Mouse (Mus musculus): Measurements from ENCODE around the gene Flnb. TPM values are rescaled to one million over a fixed set of nuclear protein-coding genes. Genes with fewer than 3 reads are reported as not detected.

Gene Flnb
- polyA plus RNA-seq, 1 experiment: 54.5 TPM

DNA sequence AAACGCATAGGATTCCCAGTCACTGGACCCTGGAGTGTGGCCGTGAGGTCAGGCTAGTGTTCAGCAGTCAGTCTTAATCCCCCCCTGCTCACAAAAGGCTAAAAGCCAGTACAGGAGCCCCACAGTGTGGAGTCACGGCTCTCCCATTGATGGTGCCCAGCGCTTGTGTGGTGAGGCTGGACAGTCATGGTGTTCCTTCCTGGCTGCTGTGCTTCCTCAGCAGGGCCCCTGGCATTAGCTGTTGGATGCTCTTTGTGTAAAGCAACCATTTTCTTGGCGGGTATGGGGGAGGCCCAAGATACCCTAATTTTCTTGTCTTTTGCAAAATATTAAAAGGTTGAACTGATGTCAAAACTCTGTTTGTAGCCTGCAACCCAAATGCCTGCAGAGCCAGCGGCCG lies 69.4 kb downstream of the Flnb start:
- peaks cover 43% of the 10 kb centered on the region for H3K36me3 ChIP-seq (ENCODE audit: control insufficient read depth, insufficient read depth)
- H3K27me3 ChIP-seq (ENCODE audit: control insufficient read depth, insufficient read depth, insufficient read length): no peaks in the 10 kb centered on the region
- no peak for TF ChIP-seq TCF12 (IDR thresholded peaks at IDR 0.05; ENCODE audit: insufficient read depth, poor library complexity, severe bottlenecking)
- TF ChIP-seq E2F4 (IDR thresholded peaks at IDR 0.05; ENCODE audit: insufficient read depth): no peak
- TF ChIP-seq SRF (IDR thresholded peaks at IDR 0.05; ENCODE audit: control insufficient read depth, insufficient read length, low read depth): no peak
- no peak for TF ChIP-seq POLR2A (IDR thresholded peaks at IDR 0.05; ENCODE audit: insufficient read length, low read depth)
- no peak for TF ChIP-seq TCF3 (IDR thresholded peaks at IDR 0.05; ENCODE audit: insufficient read length, low read depth)
- TF ChIP-seq MYOD1 (IDR thresholded peaks at IDR 0.05; ENCODE audit: control insufficient read depth in 1 of 3, insufficient read length in 2 of 3, low read depth in 2 of 3): no peak
- no peak for TF ChIP-seq CEBPB (IDR thresholded peaks at IDR 0.05; ENCODE audit: insufficient read depth, poor library complexity, severe bottlenecking)
- no peak for TF ChIP-seq USF1 (IDR thresholded peaks at IDR 0.05; ENCODE audit: low read depth)
- TF ChIP-seq REST (IDR thresholded peaks at IDR 0.05; ENCODE audit: insufficient read depth, insufficient read length): no peak
- TF ChIP-seq POLR2AphosphoS2 (IDR thresholded peaks at IDR 0.05; ENCODE audit: insufficient read length, low read depth): no peak
- TF ChIP-seq MYOG (IDR thresholded peaks at IDR 0.05; ENCODE audit: control insufficient read depth in 1 of 3, insufficient read depth in 1 of 3, insufficient read length in 2 of 3, low read depth in 2 of 3): no peak
- no peak for TF ChIP-seq MAX (IDR thresholded peaks at IDR 0.05; ENCODE audit: low read depth)
- H3K79me2 ChIP-seq (ENCODE audit: control insufficient read depth, insufficient read depth): no peaks in the 10 kb centered on the region
- H3ac ChIP-seq (ENCODE audit: control insufficient read depth, insufficient read length): no peak overlapping the region
- no peak overlapping the region for H3K4me3 ChIP-seq
- H3K4me2 ChIP-seq (ENCODE audit: low read depth): no peak overlapping the region

DNA sequence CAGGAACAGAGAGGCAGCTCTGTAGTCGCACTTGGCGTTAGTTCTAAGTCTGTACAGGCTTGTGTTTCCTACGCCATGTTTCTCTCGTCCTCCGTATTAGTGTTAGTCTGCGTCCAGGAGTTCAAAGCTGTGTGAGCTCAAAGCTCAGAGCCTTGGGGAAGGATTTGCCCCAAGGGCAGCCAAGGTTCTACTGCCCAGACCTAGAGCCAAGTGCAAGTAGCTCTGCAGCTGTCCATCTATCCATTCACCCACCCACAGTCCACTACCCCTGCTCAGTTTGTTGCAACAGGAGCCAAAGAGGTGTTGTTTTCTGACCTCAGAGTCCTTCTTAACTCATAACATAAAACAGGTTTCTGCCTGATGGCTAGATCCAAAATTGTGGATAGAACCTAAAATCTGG lies 70.5 kb downstream of the Flnb start:
- H3K36me3 ChIP-seq (ENCODE audit: control insufficient read depth, insufficient read depth): peaks cover 44% of the 10 kb centered on the region
- no peak overlapping the region for H3ac ChIP-seq (ENCODE audit: control insufficient read depth, insufficient read length)
- TF ChIP-seq MYOG (IDR thresholded peaks at IDR 0.05; ENCODE audit: control insufficient read depth in 1 of 3, insufficient read depth in 1 of 3, insufficient read length in 2 of 3, low read depth in 2 of 3): peak in 1 of 3 experiments; percentile 60
- TF ChIP-seq MYOD1 (IDR thresholded peaks at IDR 0.05; ENCODE audit: control insufficient read depth in 1 of 3, insufficient read length in 2 of 3, low read depth in 2 of 3): peak in 2 of 3 experiments; percentile 46 to 60
- no peak for TF ChIP-seq TCF12 (IDR thresholded peaks at IDR 0.05; ENCODE audit: insufficient read depth, poor library complexity, severe bottlenecking)
- H3K4me3 ChIP-seq: no peak overlapping the region
- no peaks in the 10 kb centered on the region for H3K79me2 ChIP-seq (ENCODE audit: control insufficient read depth, insufficient read depth)
- H3K27me3 ChIP-seq (ENCODE audit: control insufficient read depth, insufficient read depth, insufficient read length): no peaks in the 10 kb centered on the region
- no peak overlapping the region for H3K4me2 ChIP-seq (ENCODE audit: low read depth)

GRCm38 (mm10) chr14:7888811-7889651 lies 71.3 kb downstream of the Flnb start:
- Histone ChIP-seq H3K4me3 (no peak overlapping the region), H3K4me2 (ENCODE audit: low read depth) (peak overlapping the region; percentile 38), H3K36me3 (ENCODE audit: control insufficient read depth, insufficient read depth) (peaks cover 49% of the 10 kb centered on the region), H3ac (ENCODE audit: control insufficient read depth, insufficient read length) (no peak overlapping the region), H3K27me3 (ENCODE audit: control insufficient read depth, insufficient read depth, insufficient read length) (no peaks in the 10 kb centered on the region), H3K79me2 (ENCODE audit: control insufficient read depth, insufficient read depth) (no peaks in the 10 kb centered on the region)
- TF ChIP-seq SRF (IDR thresholded peaks at IDR 0.05; ENCODE audit: control insufficient read depth, insufficient read length, low read depth): no peak
- TF ChIP-seq TCF12 (IDR thresholded peaks at IDR 0.05; ENCODE audit: insufficient read depth, poor library complexity, severe bottlenecking): peak; percentile 48
- TF ChIP-seq MAX (IDR thresholded peaks at IDR 0.05; ENCODE audit: low read depth): no peak
- TF ChIP-seq USF1 (IDR thresholded peaks at IDR 0.05; ENCODE audit: low read depth): no peak
- TF ChIP-seq REST (IDR thresholded peaks at IDR 0.05; ENCODE audit: insufficient read depth, insufficient read length): no peak
- TF ChIP-seq POLR2AphosphoS2 (IDR thresholded peaks at IDR 0.05; ENCODE audit: insufficient read length, low read depth): no peak
- TF ChIP-seq E2F4 (IDR thresholded peaks at IDR 0.05; ENCODE audit: insufficient read depth): no peak
- TF ChIP-seq MYOD1 (IDR thresholded peaks at IDR 0.05; ENCODE audit: control insufficient read depth in 1 of 3, insufficient read length in 2 of 3, low read depth in 2 of 3): peak; percentile 79 to 93 (median 92)
- TF ChIP-seq TCF3 (IDR thresholded peaks at IDR 0.05; ENCODE audit: insufficient read length, low read depth): peak; percentile 11
- no peak for TF ChIP-seq CEBPB (IDR thresholded peaks at IDR 0.05; ENCODE audit: insufficient read depth, poor library complexity, severe bottlenecking)
- no peak for TF ChIP-seq POLR2A (IDR thresholded peaks at IDR 0.05; ENCODE audit: insufficient read length, low read depth)
- peak in 1 of 3 experiments; percentile 11 for TF ChIP-seq MYOG (IDR thresholded peaks at IDR 0.05; ENCODE audit: control insufficient read depth in 1 of 3, insufficient read depth in 1 of 3, insufficient read length in 2 of 3, low read depth in 2 of 3)

DNA sequence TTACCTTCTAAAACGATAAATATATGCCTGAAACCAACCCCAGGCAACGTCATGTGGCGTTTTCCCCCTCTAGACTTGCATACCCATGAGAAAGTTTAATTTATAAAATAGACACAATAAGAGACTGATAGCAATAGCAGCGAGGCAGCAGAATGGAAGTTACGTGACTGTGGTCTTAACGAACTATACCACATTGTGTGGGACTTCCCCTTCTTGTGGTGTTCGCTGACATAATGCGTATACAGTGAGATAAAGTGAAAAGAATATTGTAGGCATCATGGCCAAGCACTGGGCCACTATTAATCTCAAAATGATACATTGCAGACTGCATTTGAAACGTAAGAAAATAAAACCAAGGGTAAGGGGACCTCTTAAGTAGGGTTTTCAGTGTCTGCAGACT lies 72.1 kb downstream of the Flnb start:
- Histone ChIP-seq H3K36me3 (ENCODE audit: control insufficient read depth, insufficient read depth) (peaks cover 46% of the 10 kb centered on the region), H3K4me3 (no peak overlapping the region), H3K4me2 (ENCODE audit: low read depth) (peak overlapping the region; percentile 38), H3K79me2 (ENCODE audit: control insufficient read depth, insufficient read depth) (no peaks in the 10 kb centered on the region), H3ac (ENCODE audit: control insufficient read depth, insufficient read length) (no peak overlapping the region), H3K27me3 (ENCODE audit: control insufficient read depth, insufficient read depth, insufficient read length) (no peaks in the 10 kb centered on the region)
- TF ChIP-seq MYOG (IDR thresholded peaks at IDR 0.05; ENCODE audit: control insufficient read depth in 1 of 3, insufficient read depth in 1 of 3, insufficient read length in 2 of 3, low read depth in 2 of 3) (no peak), REST (IDR thresholded peaks at IDR 0.05; ENCODE audit: insufficient read depth, insufficient read length) (no peak), E2F4 (IDR thresholded peaks at IDR 0.05; ENCODE audit: insufficient read depth) (no peak), TCF12 (IDR thresholded peaks at IDR 0.05; ENCODE audit: insufficient read depth, poor library complexity, severe bottlenecking) (no peak), MAX (IDR thresholded peaks at IDR 0.05; ENCODE audit: low read depth) (no peak), POLR2AphosphoS2 (IDR thresholded peaks at IDR 0.05; ENCODE audit: insufficient read length, low read depth) (no peak), TCF3 (IDR thresholded peaks at IDR 0.05; ENCODE audit: insufficient read length, low read depth) (no peak), MYOD1 (IDR thresholded peaks at IDR 0.05; ENCODE audit: control insufficient read depth in 1 of 3, insufficient read length in 2 of 3, low read depth in 2 of 3) (no peak), SRF (IDR thresholded peaks at IDR 0.05; ENCODE audit: control insufficient read depth, insufficient read length, low read depth) (no peak)
